Mouse (Mus musculus): ENCODE results near the gene Lrp1. TPM values are rescaled to one million over a fixed set of nuclear protein-coding genes. Genes with fewer than 3 reads are reported as not detected.

The Lrp1 gene
- total RNA-seq, 2 experiments from 2014 or later, result 277 to 285 TPM

DNA sequence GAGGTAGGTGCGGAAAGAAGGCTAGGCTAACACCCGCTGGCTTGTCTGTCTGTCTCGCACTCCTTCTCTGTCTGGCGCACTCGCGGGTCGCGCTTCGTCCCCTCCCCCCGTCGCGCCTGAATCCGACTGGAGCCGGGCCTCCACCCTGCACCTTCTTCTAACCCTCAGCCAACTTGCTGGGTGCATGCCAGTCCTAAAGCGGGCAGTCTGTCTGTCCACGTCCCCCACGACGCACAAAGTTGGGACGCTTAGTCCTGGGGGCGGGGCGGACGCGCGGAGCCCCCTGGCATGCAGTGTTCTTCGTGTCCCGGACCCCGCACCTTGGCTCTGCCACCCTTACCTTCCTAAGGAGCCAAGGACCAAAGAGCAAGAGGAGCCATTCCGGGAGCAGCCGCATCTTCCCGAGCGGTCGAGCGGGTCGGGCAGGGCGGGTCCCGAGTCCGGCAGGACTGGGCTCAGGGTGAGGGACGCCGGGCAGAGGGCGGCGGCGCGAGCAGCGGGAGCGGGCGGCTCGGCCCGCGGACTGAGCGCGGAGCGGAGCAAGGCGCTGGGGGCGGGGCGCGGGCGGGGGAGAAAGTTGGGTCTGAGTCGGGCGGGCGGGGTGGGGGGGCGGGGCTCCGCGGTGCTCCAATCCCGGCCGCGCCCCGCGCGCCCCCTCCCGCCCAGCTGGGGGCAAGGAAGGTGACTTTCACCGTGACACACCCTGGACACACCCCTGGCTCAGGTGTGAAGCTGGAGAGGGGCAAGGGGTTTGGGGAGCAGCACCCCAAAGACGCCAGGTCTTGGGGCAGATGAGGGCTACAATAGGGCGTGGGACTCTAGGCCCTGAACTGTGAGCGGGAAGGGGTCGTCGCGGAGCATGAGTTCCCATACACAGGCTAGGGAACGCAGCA is 86.7 kb downstream of the Lrp1 start, which contains the start of gene Nxph4:
Nxph4 (minus strand) TSS at position 524 of the 893 bp plus-strand sequence.
- no peak for DNase-seq (ENCODE audit: low spot score in 2 of 2)
- intact Hi-C loops (cut with DNase I), result no loop called here

GRCm38 (mm10) chr10:127531548-127531947 is 89.4 kb downstream of the Lrp1 start:
- no peak for DNase-seq (ENCODE audit: low spot score in 2 of 2)
- intact Hi-C loops (cut with DNase I), result no loop called here

DNA sequence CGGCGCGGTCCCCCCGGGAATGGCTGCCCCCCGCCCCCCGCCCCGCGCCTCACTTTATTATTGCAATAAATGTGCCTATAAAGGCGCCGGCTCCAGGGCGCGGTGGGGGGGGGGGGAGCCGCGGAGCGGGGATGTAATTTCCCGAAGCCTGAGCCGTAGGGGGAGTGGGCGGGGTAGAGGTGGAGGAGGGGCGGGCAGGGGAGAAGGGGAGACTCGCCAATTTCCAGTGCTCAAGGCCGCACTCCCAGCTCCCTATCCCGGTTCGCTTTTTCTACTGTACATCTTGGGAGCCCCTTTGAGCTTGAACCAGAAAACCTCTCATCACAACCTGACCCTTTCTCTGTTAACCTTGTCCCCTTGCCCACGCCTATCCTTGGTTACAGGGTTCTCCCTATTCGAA is 90.0 kb downstream of the Lrp1 start:
- DNase-seq (ENCODE audit: low spot score in 2 of 2), result no peak
- intact Hi-C loops (cut with DNase I), result no loop called here

GRCm38 (mm10) chr10:127527481-127527880 is 93.5 kb downstream of the Lrp1 start:
- intact Hi-C loops (cut with DNase I), result no loop called here
- DNase-seq (ENCODE audit: low spot score in 2 of 2), result peak in 1 of 2 experiments; percentile 29

GRCm38 (mm10) chr10:127526681-127527080 is 94.3 kb downstream of the Lrp1 start:
- intact Hi-C loops (cut with DNase I), result no loop called here
- DNase-seq (ENCODE audit: low spot score in 2 of 2), result no peak

- intact Hi-C loops (cut with DNase I), result no loop called here
- DNase-seq (ENCODE audit: low spot score in 2 of 2), result no peak
These were observed 94.9 kb downstream of the Lrp1 start for GRCm38 (mm10) chr10:127526048-127526447.

GRCm38 (mm10) chr10:127524646-127525255 is 96.2 kb downstream of the Lrp1 start:
- DNase-seq (ENCODE audit: low spot score in 2 of 2), result no peak
- intact Hi-C loops (cut with DNase I), result no loop called here

- peak; percentile 86 to 90 for DNase-seq (ENCODE audit: low spot score in 2 of 2)
- intact Hi-C loops (cut with DNase I), result no loop called here
These were observed 98.8 kb downstream of the Lrp1 start, which contains the start of gene Shmt2 for GRCm38 (mm10) chr10:127522088-127522581. Gene Shmt2 (minus strand): TSS chr10:127522444.

DNA sequence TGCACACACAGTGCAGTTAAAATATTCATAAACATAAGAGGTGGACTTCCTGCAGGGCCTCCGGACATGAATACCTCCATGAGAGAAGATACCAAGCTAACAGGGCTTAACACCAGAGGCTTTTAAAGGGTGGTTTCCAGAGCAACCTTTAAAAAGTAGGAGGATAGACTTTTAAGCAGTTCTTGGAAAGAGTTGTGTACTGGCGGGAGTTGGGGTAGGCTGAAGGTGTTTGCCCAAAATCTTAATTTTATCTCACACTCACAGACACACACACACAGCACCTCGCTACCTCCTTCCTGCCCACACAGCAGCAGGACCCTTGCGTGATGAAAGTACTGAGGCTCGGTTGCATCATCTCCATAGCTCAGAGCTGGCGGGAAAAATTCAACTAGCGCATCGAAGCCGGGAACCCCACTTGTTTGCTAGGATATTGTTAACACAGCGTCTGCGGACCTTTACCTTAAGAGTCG is 99.3 kb downstream of the Lrp1 start:
- no peak for DNase-seq (ENCODE audit: low spot score in 2 of 2)
- intact Hi-C loops (cut with DNase I), result no loop called here

GRCm38 (mm10) chr10:127520714-127521357 is 100.1 kb downstream of the Lrp1 start:
- intact Hi-C loops (cut with DNase I), result no loop called here
- DNase-seq (ENCODE audit: low spot score in 2 of 2), result no peak

- DNase-seq (ENCODE audit: low spot score in 2 of 2), result no peak
- intact Hi-C loops (cut with DNase I), result no loop called here
These were observed 100.8 kb downstream of the Lrp1 start for GRCm38 (mm10) chr10:127519903-127520713.

DNA sequence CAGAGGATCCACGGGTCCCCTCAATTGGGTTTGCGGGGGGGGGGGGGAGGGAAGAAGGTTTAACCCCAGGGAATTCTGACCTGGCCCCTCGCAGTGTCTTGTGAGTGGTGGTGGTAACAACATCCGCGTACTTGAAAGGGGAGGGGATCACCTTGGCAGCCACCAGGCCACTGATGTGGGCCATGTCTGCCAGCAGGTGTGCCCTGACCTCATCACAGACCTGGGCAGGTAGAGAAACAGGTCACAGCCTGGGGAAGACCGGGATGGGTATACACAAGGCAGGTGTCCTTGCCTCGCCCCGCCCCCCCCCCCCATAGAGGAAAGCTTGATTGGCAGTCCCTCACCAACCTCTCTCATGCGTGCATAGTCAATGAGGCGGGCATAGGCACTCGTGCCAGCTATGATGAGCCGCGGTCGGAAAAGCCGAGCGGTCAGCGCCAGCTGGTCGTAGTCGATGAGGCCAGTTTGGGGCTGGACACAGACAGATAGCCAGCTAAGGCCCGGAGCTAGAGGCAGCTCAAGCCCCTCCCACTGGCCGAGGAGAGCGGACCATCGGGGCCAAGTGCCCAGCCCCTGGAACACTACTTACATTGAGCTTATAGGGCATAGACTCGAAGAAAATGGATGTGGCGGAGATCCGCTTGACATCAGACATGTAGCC is 101.8 kb downstream of the Lrp1 start:
- intact Hi-C loops (cut with DNase I), result no loop called here

DNA sequence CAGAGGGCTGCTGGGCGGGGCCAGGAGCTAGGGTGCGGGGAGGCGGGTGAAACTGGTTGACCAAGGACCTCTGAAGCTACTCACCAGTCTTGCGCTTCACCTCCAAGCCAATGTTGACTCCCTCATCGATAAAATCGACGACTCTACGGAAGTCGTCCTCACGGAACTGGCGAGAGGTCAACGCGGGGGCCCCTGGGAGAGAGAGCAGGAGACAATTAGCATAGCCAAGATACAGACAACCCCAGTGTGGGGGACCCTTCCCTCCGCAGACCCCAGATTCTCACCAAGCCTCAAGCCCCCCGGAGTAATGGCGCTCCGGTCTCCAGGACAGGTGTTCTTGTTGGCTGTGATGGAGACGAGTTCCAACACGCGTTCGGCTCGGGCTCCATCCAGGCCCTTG is 103.0 kb downstream of the Lrp1 start:
- DNase-seq (ENCODE audit: low spot score in 2 of 2), result no peak
- intact Hi-C loops (cut with DNase I), result no loop called here

More for the DNA sequence above, 101.8 kb downstream of the Lrp1 start:
- DNase-seq (ENCODE audit: low spot score in 2 of 2), result no peak

DNA sequence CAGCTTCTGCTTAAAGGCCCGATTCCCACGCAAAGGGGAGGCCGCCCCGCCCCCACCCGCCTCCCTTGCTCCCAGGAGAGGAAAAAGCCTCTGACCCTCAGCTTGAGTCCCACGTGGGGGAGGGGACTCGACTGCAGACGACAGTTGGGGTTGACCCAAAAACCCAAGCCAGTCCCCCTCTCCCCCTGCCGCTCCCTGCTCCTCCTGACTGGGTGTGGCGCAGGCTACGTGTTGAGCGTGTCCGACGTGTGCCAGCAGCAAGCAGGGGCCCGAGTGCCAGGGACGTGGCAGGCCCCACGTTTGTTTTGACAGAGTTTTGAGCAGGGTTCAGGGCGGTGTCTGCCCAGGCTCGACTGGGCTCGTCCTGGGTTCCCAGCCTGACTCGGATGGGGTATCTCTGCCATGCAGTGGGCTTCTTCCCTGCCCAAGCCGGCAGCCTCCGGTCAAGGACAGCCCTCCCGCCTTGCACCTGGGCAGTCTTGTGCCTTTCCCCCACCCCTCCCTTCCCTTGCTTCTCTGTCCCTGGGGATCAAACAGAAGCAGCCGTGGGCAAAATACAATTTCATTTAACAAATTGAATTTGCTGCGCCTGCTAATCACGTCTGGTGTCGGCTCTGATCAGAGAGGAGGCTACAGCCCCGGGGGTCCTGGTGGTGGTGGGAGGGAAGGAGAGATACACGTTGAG is 104.2 kb downstream of the Lrp1 start:
- DNase-seq (ENCODE audit: low spot score in 2 of 2), result no peak
- intact Hi-C loops (cut with DNase I), result no loop called here

DNA sequence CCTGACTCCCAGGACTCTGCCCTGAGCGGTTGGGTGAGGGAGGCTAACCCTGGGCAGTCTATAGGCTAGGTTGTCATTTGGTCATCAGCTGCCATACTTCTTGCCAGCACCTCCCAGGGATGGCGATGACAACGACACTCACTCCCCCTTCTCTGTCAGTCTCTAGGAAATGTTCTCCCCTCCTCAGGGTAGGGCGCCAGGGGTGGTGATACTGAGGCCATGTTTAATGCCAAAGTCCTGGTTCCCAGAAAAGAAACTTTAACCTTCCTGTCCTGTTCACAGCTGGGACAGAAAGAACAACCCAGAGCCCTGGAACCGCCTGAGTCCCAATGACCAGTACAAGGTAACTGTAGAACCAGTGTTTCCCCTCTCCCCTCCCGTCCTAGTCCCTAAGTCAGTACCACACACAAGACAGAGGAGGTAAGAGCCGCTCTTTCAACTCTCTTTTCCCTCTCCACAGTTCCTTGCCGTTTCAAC is 104.9 kb downstream of the Lrp1 start:
- intact Hi-C loops (cut with DNase I), result no loop called here
- no peak for DNase-seq (ENCODE audit: low spot score in 2 of 2)

DNA sequence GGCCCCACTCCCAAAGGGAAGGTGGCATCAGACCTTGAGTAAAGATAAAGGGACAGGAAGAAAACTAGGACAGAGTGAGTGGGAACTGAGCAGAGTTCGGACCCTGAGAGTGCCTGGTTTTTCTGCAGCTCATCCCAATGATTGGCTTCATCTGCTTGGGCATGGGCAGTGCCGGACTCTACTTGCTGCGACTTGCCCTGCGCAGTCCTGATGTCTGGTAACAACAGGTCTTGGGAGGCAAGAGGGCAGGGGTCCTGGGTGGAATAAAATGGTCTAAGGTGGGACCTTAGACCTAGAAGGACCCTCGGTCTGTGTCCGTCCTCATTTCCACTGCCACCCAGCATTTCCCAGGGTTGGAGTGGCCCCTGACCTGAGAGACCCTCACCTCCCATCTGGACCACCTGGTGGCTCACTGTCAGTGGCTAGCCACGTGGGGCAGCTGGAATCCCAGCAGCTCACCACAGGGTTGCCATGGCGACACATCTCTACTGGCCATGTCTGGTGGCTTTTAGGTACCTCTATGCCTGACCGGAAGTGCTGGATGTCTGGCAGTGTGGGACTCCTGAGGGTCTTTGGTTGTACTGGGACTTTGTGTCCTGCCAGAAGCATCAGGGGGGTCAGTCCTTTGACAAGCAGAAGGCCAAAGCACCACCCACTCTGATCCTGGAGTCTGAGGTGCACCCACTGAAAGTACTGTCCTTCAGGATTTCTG is 105.5 kb downstream of the Lrp1 start:
- intact Hi-C loops (cut with DNase I), result no loop called here
- DNase-seq (ENCODE audit: low spot score in 2 of 2), result no peak

DNA sequence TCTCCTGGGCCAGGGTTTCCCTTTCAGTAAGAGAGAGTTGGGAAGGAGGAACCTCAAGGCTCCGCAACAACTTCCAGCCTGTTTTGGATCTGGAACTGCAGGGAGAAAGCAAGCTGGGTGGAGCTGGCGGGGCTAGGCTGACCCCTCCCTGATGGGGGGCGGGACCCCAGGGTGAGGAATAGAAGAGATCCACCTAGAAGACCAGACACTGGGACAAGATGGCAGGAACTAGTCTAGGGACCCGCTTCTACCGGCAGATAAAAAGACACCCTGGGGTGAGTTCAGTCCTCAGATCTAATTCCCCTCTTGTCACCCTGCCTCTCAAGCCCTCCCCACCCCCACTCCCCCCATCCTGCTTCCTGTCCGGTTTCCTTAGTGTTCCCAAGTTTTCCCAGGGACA is 106.2 kb downstream of the Lrp1 start, which contains the start of gene Ndufa4l2:
Ndufa4l2 (plus strand) TSS at position 204 of the 400 bp plus-strand sequence.
- no peak for DNase-seq (ENCODE audit: low spot score in 2 of 2)
- intact Hi-C loops (cut with DNase I), result no loop called here

Measured in left cerebral cortex, postnatal 25 days (tissue).